Mouse (Mus musculus) embryonic fibroblast, embryonic 13.5 days (primary cell): Measurements from ENCODE around the gene Kat8.

ENCODE experiments used
- CTCF ChIP-seq: IDR thresholded peaks from 2 replicates; pipeline ENCODE4 v1.5.1; 2011; ENCODE audit warnings: mild to moderate bottlenecking, control low read depth, low read length, moderate library complexity, borderline replicate concordance; ENCODE audit not compliant: insufficient read depth
- POLR2A ChIP-seq: IDR thresholded peaks from 2 replicates; pipeline ENCODE4 v1.6.1; 2011; ENCODE audit warnings: low read depth, mild to moderate bottlenecking, control low read depth, low read length, moderate library complexity

DNA sequence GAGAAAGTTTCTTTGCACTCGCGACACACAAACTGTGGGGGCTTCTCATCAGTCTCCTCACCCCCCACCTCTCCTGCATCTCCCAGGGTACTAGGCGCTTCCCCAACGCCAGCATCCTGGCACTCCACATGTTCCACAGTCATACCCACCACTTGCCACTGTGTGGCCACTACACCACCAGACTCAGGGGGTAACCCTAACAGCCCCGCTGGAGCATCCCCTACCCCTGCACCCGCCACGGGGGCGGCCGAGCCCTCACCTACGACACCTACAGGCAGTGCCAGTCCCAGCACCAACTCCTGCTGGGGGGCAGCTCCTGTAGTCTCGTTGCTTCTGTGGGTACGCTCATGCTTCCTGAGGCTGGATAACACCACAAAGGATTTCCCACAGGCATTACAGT, 45.9 kb upstream of the Kat8 start:
- TF ChIP-seq CTCF (no peak), POLR2A (no peak)
